Mouse (Mus musculus) erythroblast, embryonic 14.5 days (primary cell): ENCODE results near the gene Slc38a11. TPM values are rescaled to one million over a fixed set of nuclear protein-coding genes. Genes with fewer than 3 reads are reported as not detected.

Experiments
- H3K27me3 ChIP-seq: 2 replicates; pipeline ENCODE4 v1.6.1; 2012; ENCODE audit warnings: inconsistent platforms; ENCODE audit not compliant: control insufficient read depth
- H3K36me3 ChIP-seq: 2 replicates; pipeline ENCODE4 v1.6.1; 2012; ENCODE audit warnings: mild to moderate bottlenecking, inconsistent platforms; ENCODE audit not compliant: control insufficient read depth
- H3K4me1 ChIP-seq: 2 replicates; pipeline ENCODE4 v1.6.1; 2012; ENCODE audit warnings: inconsistent platforms; ENCODE audit not compliant: control insufficient read depth
- H3K4me3 ChIP-seq: replicated peaks from 2 replicates; pipeline ENCODE3; 2012; ENCODE audit warnings: moderate library complexity, mild to moderate bottlenecking, inconsistent platforms
- H3K9me3 ChIP-seq: 2 replicates; pipeline ENCODE4 v1.6.1; 2012; ENCODE audit warnings: low read length, inconsistent platforms, mixed read lengths; ENCODE audit not compliant: control insufficient read depth
- GATA1 ChIP-seq: IDR thresholded peaks from 2 replicates; pipeline ENCODE4 v1.6.1; 2012; ENCODE audit warnings: low read length, inconsistent platforms, mixed read lengths
- TAL1 ChIP-seq: IDR thresholded peaks from 3 replicates; pipeline ENCODE4 v1.6.1; 2012; ENCODE audit warnings: low read length, inconsistent platforms, mixed read lengths
- polyA plus RNA-seq: library from polyadenylated mRNA; stranded (reverse); fragments of >175 nt; gene quantifications from 2 replicates; pipeline ENCODE4 v1.2.3, GENCODE M21; 2012

The Slc38a11 gene
- not detected in 2 replicates for polyA plus RNA-seq

- no peaks in the 10 kb centered on the region for H3K36me3 ChIP-seq
- H3K9me3 ChIP-seq, result no peaks in the 10 kb centered on the region
- no peaks in the 10 kb centered on the region for H3K27me3 ChIP-seq
- H3K4me3 ChIP-seq, result no peak within 1 kb of the TSS
- TF ChIP-seq TAL1, result no peak
- no peak for TF ChIP-seq GATA1
- no peaks in the 10 kb centered on the region for H3K4me1 ChIP-seq
Measured at GRCm38 (mm10) chr2:65363828-65364497, at the start of gene Slc38a11. Gene Slc38a11, minus strand, starts transcription at chr2:65364034.

GRCm38 (mm10) chr2:65407110-65407509, 43.3 kb upstream of the Slc38a11 start:
- no peak for TF ChIP-seq TAL1
- TF ChIP-seq GATA1, result no peak
- Histone ChIP-seq H3K9me3 (no peaks in the 10 kb centered on the region), H3K36me3 (no peaks in the 10 kb centered on the region), H3K4me1 (no peaks in the 10 kb centered on the region), H3K27me3 (no peaks in the 10 kb centered on the region), H3K4me3 (no peak overlapping the region)

GRCm38 (mm10) chr2:65405407-65405806, 41.6 kb upstream of the Slc38a11 start:
- H3K4me1 ChIP-seq, result no peaks in the 10 kb centered on the region

GRCm38 (mm10) chr2:65402001-65402400, 38.2 kb upstream of the Slc38a11 start:
- H3K36me3 ChIP-seq, result no peaks in the 10 kb centered on the region
- H3K27me3 ChIP-seq, result no peaks in the 10 kb centered on the region
- TF ChIP-seq TAL1 (no peak), GATA1 (no peak)
- no peak overlapping the region for H3K4me3 ChIP-seq
- no peaks in the 10 kb centered on the region for H3K4me1 ChIP-seq
- no peaks in the 10 kb centered on the region; the same call in 1 of the 2 replicates for H3K9me3 ChIP-seq

More at GRCm38 (mm10) chr2:65405407-65405806, 41.6 kb upstream of the Slc38a11 start:
- Histone ChIP-seq H3K4me3 (no peak overlapping the region), H3K9me3 (no peaks in the 10 kb centered on the region; the same call in 1 of the 2 replicates), H3K36me3 (no peaks in the 10 kb centered on the region), H3K27me3 (no peaks in the 10 kb centered on the region)
- TF ChIP-seq GATA1, result no peak
- no peak for TF ChIP-seq TAL1

- Histone ChIP-seq H3K4me1 (no peaks in the 10 kb centered on the region), H3K9me3 (no peaks in the 10 kb centered on the region; the same call in 1 of the 2 replicates), H3K27me3 (no peaks in the 10 kb centered on the region), H3K4me3 (no peak overlapping the region), H3K36me3 (no peaks in the 10 kb centered on the region)
- no peak for TF ChIP-seq TAL1
- no peak for TF ChIP-seq GATA1
Measured at GRCm38 (mm10) chr2:65399938-65400337, 36.1 kb upstream of the Slc38a11 start.

- no peaks in the 10 kb centered on the region for H3K4me1 ChIP-seq
- TF ChIP-seq TAL1 (no peak), GATA1 (no peak)
- no peaks in the 10 kb centered on the region; the same call in 1 of the 2 replicates for H3K9me3 ChIP-seq
Measured at GRCm38 (mm10) chr2:65396128-65396527, 32.3 kb upstream of the Slc38a11 start.

GRCm38 (mm10) chr2:65393061-65393460, 29.2 kb upstream of the Slc38a11 start:
- TF ChIP-seq TAL1, result no peak
- no peak for TF ChIP-seq GATA1
- Histone ChIP-seq H3K36me3 (no peaks in the 10 kb centered on the region), H3K27me3 (no peaks in the 10 kb centered on the region), H3K9me3 (no peaks in the 10 kb centered on the region), H3K4me1 (no peaks in the 10 kb centered on the region), H3K4me3 (no peak overlapping the region)

More at GRCm38 (mm10) chr2:65396128-65396527, 32.3 kb upstream of the Slc38a11 start:
- no peak overlapping the region for H3K4me3 ChIP-seq
- no peaks in the 10 kb centered on the region for H3K27me3 ChIP-seq
- H3K36me3 ChIP-seq, result no peaks in the 10 kb centered on the region

- no peak overlapping the region for H3K4me3 ChIP-seq
- H3K27me3 ChIP-seq, result no peaks in the 10 kb centered on the region
- no peaks in the 10 kb centered on the region for H3K4me1 ChIP-seq
- TF ChIP-seq GATA1, result no peak
- TF ChIP-seq TAL1, result no peak
- no peaks in the 10 kb centered on the region for H3K36me3 ChIP-seq
- H3K9me3 ChIP-seq, result no peaks in the 10 kb centered on the region
Measured at GRCm38 (mm10) chr2:65391322-65391721, 27.5 kb upstream of the Slc38a11 start.

GRCm38 (mm10) chr2:65384815-65385214, 21.0 kb upstream of the Slc38a11 start:
- no peak overlapping the region for H3K4me3 ChIP-seq
- H3K9me3 ChIP-seq, result no peaks in the 10 kb centered on the region
- TF ChIP-seq GATA1 (no peak), TAL1 (no peak)
- H3K36me3 ChIP-seq, result no peaks in the 10 kb centered on the region
- no peaks in the 10 kb centered on the region for H3K4me1 ChIP-seq
- H3K27me3 ChIP-seq, result no peaks in the 10 kb centered on the region
